Mouse (Mus musculus): ENCODE data around the gene Rtca. TPM values are rescaled to one million over a fixed set of nuclear protein-coding genes. Genes with fewer than 3 reads are reported as not detected.

Rtca gene
- polyA plus RNA-seq, 1 experiment = 31.1 TPM

DNA sequence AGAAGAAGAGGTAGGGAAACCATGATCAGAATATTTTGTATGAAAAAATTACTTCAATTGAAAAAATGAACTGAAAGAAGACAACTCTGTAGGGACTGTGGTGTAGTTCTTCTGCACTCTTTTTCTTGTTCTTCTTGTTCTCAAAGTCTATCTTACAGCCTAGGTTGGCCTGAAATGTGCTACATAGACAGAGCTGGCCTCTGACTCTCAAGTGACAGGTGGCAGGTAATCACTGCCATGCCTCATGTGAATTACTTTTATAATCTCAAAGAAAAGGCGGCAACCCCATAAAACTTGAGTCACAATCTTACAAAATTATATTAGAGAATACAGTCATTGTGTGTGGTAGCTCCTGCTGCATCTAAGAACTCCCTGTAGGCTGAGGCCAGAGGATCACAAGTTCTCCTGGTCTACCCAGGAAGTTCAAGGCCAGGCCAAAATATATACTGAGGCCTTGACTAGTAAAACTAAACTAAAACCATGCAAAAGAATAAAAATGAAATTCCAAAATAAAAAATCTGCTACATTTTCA is 16.0 kb downstream of the Rtca start:
- no peaks in the 10 kb centered on the region for H3K4me1 ChIP-seq (ENCODE audit: control insufficient read depth, insufficient read depth, insufficient read length, low read length)
- no peak overlapping the region for H3K4me3 ChIP-seq (ENCODE audit: insufficient read depth, low read depth, low read length)
- no peak overlapping the region for H3K27ac ChIP-seq (replicated peaks; ENCODE audit: low read depth, low read length)

DNA sequence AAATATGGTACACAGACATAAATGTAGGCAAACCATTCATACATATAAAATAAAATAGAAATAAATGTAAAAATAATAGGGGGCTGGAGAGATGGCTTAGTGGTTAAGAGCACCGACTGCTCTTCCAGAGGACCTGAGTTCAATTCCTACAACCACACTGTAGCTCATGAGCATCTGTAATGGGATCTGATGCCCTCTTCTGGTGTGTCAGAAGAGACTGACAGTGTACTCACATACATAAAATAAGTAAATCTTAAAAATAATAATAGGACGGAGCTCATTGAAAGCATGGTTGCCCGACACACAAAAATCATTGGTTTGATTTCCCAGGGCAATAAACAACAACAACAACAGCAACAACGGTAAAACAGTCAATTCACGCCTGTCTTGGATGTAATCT is 17.1 kb downstream of the Rtca start:
- no peaks in the 10 kb centered on the region for H3K4me1 ChIP-seq (ENCODE audit: control insufficient read depth, insufficient read depth, insufficient read length, low read length)
- H3K27ac ChIP-seq (replicated peaks; ENCODE audit: low read depth, low read length) = no peak overlapping the region
- no peak overlapping the region for H3K4me3 ChIP-seq (ENCODE audit: insufficient read depth, low read depth, low read length)

DNA sequence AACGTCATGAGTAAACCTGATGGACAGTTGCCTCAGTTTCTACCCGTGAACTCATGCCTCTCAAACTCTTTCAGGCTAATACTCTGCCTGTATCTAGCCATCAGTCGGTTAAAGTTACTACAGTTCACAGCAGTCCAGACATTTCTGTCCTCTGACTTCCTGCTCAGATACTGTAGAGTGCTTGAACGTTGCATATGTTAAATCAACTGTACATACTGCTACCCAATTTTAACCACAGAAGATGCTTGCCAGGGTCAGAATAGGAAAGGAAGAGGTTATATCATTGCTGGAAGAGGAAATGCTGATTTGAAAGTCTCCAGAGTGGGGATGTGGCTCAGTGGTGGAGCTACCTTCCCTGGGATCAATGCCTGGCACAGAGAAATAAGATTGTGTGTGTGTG is 24.7 kb downstream of the Rtca start:
- Histone ChIP-seq H3K27ac (replicated peaks; ENCODE audit: low read depth, low read length) (no peak overlapping the region), H3K4me1 (ENCODE audit: control insufficient read depth, insufficient read depth, insufficient read length, low read length) (no peaks in the 10 kb centered on the region), H3K4me3 (ENCODE audit: insufficient read depth, low read depth, low read length) (no peak overlapping the region)

DNA sequence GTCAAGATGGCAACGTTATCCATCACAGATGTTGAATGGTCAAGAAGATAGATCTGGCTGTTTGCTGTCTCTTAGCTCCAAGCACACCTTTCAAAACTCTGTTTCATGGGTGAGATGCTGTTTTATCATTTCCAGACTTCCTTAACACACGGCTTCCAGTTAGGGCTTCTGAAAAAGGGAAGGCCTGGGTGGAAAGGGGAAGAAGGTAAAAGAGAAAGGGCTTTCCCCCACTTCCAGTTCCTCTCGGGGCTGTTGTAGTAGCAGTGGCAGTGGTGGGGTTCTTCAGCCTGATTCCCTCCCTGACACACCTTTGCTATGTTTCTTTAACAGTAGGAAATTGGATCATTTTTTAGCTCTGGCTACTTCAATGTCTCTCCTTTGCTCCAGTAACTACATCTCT is 25.3 kb downstream of the Rtca start:
- H3K4me1 ChIP-seq (ENCODE audit: control insufficient read depth, insufficient read depth, insufficient read length, low read length) = no peaks in the 10 kb centered on the region
- H3K27ac ChIP-seq (replicated peaks; ENCODE audit: low read depth, low read length) = no peak overlapping the region

GRCm38 (mm10) chr3:116480937-116481336 is 27.1 kb downstream of the Rtca start:
- Histone ChIP-seq H3K27ac (replicated peaks; ENCODE audit: low read depth, low read length) (no peak overlapping the region), H3K4me1 (ENCODE audit: control insufficient read depth, insufficient read depth, insufficient read length, low read length) (no peaks in the 10 kb centered on the region), H3K4me3 (ENCODE audit: insufficient read depth, low read depth, low read length) (no peak overlapping the region)

More for the DNA sequence above, 25.3 kb downstream of the Rtca start:
- no peak overlapping the region for H3K4me3 ChIP-seq (ENCODE audit: insufficient read depth, low read depth, low read length)

DNA sequence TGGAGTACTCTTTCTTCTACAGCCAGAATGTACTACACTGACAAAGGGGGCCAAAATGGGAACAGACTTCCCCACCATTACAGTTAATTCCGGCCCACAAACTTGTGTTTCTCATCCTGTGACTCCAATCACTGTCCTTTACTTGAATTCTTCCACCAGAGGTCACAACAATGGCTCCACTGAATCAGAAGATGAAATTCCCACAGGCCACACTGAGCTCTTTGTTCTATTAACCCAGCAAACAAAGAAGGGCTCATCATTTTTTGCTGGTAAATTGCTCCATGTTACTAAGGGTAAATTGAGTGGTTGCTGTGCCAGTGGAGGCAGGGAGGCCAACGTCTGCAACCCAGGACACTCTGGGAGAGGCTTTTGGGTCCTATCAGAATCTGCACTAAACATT is 27.9 kb downstream of the Rtca start:
- Histone ChIP-seq H3K4me1 (ENCODE audit: control insufficient read depth, insufficient read depth, insufficient read length, low read length) (no peaks in the 10 kb centered on the region), H3K27ac (replicated peaks; ENCODE audit: low read depth, low read length) (no peak overlapping the region), H3K4me3 (ENCODE audit: insufficient read depth, low read depth, low read length) (no peak overlapping the region)

DNA sequence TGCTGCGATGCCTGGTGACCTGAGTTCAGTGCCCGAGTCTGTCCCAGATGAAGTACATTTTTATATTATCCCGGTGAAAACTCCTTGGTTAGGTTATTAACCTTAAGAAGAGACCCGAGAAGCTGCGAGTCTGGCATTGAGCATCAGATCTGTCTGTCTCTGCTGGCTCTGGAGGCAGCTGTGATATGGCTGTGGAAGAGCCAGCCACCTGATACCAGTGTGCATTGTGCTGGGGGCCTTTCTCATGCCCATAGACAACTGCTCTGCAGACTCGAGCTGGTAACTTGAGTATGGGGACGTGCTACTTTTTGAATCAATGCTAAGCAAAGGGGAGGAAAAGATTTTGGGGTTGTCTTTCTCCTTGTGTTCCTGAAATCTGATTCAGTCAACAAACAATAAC is 30.7 kb downstream of the Rtca start:
- no peak overlapping the region for H3K27ac ChIP-seq (replicated peaks; ENCODE audit: low read depth, low read length)
- no peak overlapping the region for H3K4me3 ChIP-seq (ENCODE audit: insufficient read depth, low read depth, low read length)
- no peaks in the 10 kb centered on the region for H3K4me1 ChIP-seq (ENCODE audit: control insufficient read depth, insufficient read depth, insufficient read length, low read length)

DNA sequence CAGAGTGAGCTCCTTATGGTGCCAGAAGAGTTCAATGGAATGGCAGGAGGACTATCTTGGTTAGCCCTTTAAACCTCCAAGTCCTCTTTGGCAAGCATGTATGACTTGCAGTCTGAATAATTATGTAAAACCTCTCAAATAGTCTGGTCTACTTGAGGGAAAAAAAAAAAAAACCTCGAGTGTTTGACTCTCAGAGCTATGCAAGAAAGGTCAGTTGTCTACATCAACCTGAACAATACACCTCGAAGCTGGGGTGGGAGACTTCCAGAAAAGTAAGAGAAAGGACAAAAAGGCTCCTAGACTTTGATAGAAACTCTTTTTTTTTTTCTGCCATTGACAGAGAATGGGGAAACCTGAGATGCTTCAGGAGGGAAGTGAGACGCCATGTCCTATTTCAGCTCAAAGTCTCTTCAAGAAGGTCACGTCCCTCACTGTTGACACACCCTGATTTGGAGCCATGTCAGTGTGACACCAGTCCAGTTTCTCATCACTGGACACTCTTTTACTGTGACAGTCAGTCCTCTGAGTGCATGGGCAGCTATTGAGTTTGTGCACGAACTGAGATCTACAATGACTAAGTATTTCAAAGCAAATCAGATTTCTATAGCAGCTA is 31.2 kb downstream of the Rtca start:
- Histone ChIP-seq H3K4me1 (ENCODE audit: control insufficient read depth, insufficient read depth, insufficient read length, low read length) (no peaks in the 10 kb centered on the region), H3K27ac (replicated peaks; ENCODE audit: low read depth, low read length) (no peak overlapping the region), H3K4me3 (ENCODE audit: insufficient read depth, low read depth, low read length) (no peak overlapping the region)

GRCm38 (mm10) chr3:116474602-116475001 is 33.4 kb downstream of the Rtca start:
- no peak overlapping the region for H3K4me3 ChIP-seq (ENCODE audit: insufficient read depth, low read depth, low read length)
- H3K4me1 ChIP-seq (ENCODE audit: control insufficient read depth, insufficient read depth, insufficient read length, low read length) = no peaks in the 10 kb centered on the region
- H3K27ac ChIP-seq (replicated peaks; ENCODE audit: low read depth, low read length) = no peak overlapping the region

DNA sequence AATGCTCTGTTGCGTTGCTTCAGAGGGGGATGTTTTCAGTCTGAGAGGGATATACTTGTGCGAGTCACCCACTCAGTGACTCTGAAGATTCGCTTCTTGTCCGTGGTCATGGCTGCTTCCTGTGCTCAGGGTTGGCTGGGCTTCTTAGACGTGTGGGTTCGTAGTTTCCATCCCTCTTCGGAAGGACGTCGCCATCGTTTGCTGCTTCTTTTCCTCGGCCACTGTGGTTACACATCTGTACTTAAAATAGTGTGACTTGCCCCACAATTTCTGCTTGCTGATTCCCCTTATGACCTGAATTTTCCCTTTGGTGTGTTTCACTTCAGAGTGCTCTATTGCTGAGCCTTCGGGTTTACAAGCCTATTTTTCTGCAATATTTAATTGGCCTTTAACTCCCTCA is 42.3 kb downstream of the Rtca start:
- Histone ChIP-seq H3K4me3 (ENCODE audit: insufficient read depth, low read depth, low read length) (no peak overlapping the region), H3K27ac (replicated peaks; ENCODE audit: low read depth, low read length) (no peak overlapping the region), H3K4me1 (ENCODE audit: control insufficient read depth, insufficient read depth, insufficient read length, low read length) (no peaks in the 10 kb centered on the region)

- Histone ChIP-seq H3K4me1 (ENCODE audit: control insufficient read depth, insufficient read depth, insufficient read length, low read length) (no peaks in the 10 kb centered on the region), H3K27ac (replicated peaks; ENCODE audit: low read depth, low read length) (no peak overlapping the region), H3K4me3 (ENCODE audit: insufficient read depth, low read depth, low read length) (no peak overlapping the region)
Observed at GRCm38 (mm10) chr3:116464318-116464717, 43.7 kb downstream of the Rtca start.

- no peaks in the 10 kb centered on the region for H3K4me1 ChIP-seq (ENCODE audit: control insufficient read depth, insufficient read depth, insufficient read length, low read length)
- no peak overlapping the region for H3K4me3 ChIP-seq (ENCODE audit: insufficient read depth, low read depth, low read length)
- H3K27ac ChIP-seq (replicated peaks; ENCODE audit: low read depth, low read length) = no peak overlapping the region
Observed at GRCm38 (mm10) chr3:116461053-116461452, 47.0 kb downstream of the Rtca start.

DNA sequence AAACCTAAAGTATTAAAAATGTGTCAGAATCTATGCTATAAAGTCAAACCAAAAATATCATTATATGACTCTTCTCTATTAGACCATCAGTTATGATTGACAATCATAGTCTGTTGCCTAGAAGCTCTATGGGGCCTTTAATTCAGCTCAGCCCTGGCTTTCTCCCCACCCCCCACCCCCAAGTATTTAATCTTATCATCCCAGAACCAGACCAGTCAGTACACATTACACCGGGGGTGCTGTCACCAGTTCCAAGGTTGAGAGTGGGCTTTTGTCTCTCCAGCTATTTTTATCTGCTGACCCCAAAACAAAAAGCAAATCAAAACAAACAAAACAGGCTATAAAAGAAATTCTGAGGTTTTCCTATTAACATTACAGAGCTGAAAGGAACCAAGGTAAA is 53.5 kb downstream of the Rtca start:
- Histone ChIP-seq H3K4me3 (ENCODE audit: insufficient read depth, low read depth, low read length) (no peak overlapping the region), H3K27ac (replicated peaks; ENCODE audit: low read depth, low read length) (no peak overlapping the region), H3K4me1 (ENCODE audit: control insufficient read depth, insufficient read depth, insufficient read length, low read length) (no peaks in the 10 kb centered on the region)

GRCm38 (mm10) chr3:116450741-116451140 is 57.3 kb downstream of the Rtca start:
- H3K4me1 ChIP-seq (ENCODE audit: control insufficient read depth, insufficient read depth, insufficient read length, low read length) = no peaks in the 10 kb centered on the region
- H3K27ac ChIP-seq (replicated peaks; ENCODE audit: low read depth, low read length) = no peak overlapping the region
- H3K4me3 ChIP-seq (ENCODE audit: insufficient read depth, low read depth, low read length) = no peak overlapping the region

GRCm38 (mm10) chr3:116444327-116444726 is 63.7 kb downstream of the Rtca start:
- H3K4me1 ChIP-seq (ENCODE audit: control insufficient read depth, insufficient read depth, insufficient read length, low read length) = no peaks in the 10 kb centered on the region
- no peak overlapping the region for H3K27ac ChIP-seq (replicated peaks; ENCODE audit: low read depth, low read length)
- no peak overlapping the region for H3K4me3 ChIP-seq (ENCODE audit: insufficient read depth, low read depth, low read length)

- Histone ChIP-seq H3K27ac (replicated peaks; ENCODE audit: low read depth, low read length) (no peak overlapping the region), H3K4me1 (ENCODE audit: control insufficient read depth, insufficient read depth, insufficient read length, low read length) (no peaks in the 10 kb centered on the region), H3K4me3 (ENCODE audit: insufficient read depth, low read depth, low read length) (no peak overlapping the region)
Observed at GRCm38 (mm10) chr3:116442788-116443187, 65.2 kb downstream of the Rtca start.
